Mouse (Mus musculus) heart, adult 2 months (tissue): ENCODE results near the gene Gm20388. TPM values are rescaled to one million over a fixed set of nuclear protein-coding genes. Genes with fewer than 3 reads are reported as not detected.

Experiments
- DNase-seq, 2 experiments: peaks; one replicate each; pipeline ENCODE4 v3.0.0; 2021
- H3K27ac ChIP-seq: fragments of 200-600 bp; 2 replicates; pipeline ENCODE4 v1.8.1; 2022
- H3K27me3 ChIP-seq: fragments of 200-500 bp; 2 replicates; pipeline ENCODE4 v1.6.1; 2012; ENCODE audit warnings: mild to moderate bottlenecking, low read length, inconsistent platforms, mixed read lengths; ENCODE audit not compliant: control insufficient read depth, insufficient read depth
- H3K36me3 ChIP-seq: fragments of 200-500 bp; 2 replicates; pipeline ENCODE4 v1.6.1; 2012; ENCODE audit warnings: low read length, inconsistent platforms; ENCODE audit not compliant: control insufficient read depth, insufficient read depth
- H3K4me1 ChIP-seq: fragments of 200-500 bp; 2 replicates; pipeline ENCODE4 v1.6.1; 2011; ENCODE audit warnings: low read length; ENCODE audit not compliant: control insufficient read depth, insufficient read depth
- H3K4me3 ChIP-seq: fragments of 200-600 bp; 2 replicates; pipeline ENCODE4 v1.8.1; 2022
- H3K79me2 ChIP-seq: fragments of 200-500 bp; replicated peaks from 2 replicates; pipeline ENCODE4 v1.6.1; 2012; ENCODE audit warnings: mild to moderate bottlenecking, inconsistent platforms, low read length, moderate library complexity, mixed read lengths; ENCODE audit not compliant: control insufficient read depth, insufficient read depth
- H3K9ac ChIP-seq: fragments of 200-500 bp; 2 replicates; pipeline ENCODE4 v1.6.1; 2012; ENCODE audit warnings: low read depth, mild to moderate bottlenecking, control low read depth, inconsistent platforms, low read length, mixed read lengths
- CTCF ChIP-seq: fragments of 200-600 bp; IDR thresholded peaks from 2 replicates; pipeline ENCODE4 v1.8.1; 2022; ENCODE audit warnings: antibody characterized with exemption, mild to moderate bottlenecking, moderate library complexity
- EP300 ChIP-seq: fragments of 200-500 bp; IDR thresholded peaks from 2 replicates; pipeline ENCODE4 v1.6.1; 2011; ENCODE audit warnings: low read depth, low read length, control low read depth; ENCODE audit not compliant: insufficient read depth
- POLR2A ChIP-seq: fragments of 200-500 bp; IDR thresholded peaks from 2 replicates; pipeline ENCODE4 v1.6.1; 2011; ENCODE audit warnings: mild to moderate bottlenecking, low read depth, low read length, control low read depth; ENCODE audit not compliant: insufficient read depth
- WGBS: fragments of 180-500 bp; shearing (Covaris S2); methylation state at CpG from one replicate; pipeline ENCODE4 v1.1.7; 2018; 5-methylcytosine and 5-hydroxymethylcytosine counted together
- intact Hi-C: fragments of 180-260 bp; cut with DNase I; formaldehyde crosslinking; loops from one replicate; pipeline ENCODE4 v1.15.1; 2025
- polyA plus RNA-seq: library from polyadenylated mRNA; depleted of rRNA; stranded (reverse); fragments of >200 nt; gene quantifications from 2 replicates; pipeline ENCODE4 v1.2.3, GENCODE M21; 2012
- total RNA-seq, 2 experiments: library from RNA; stranded (reverse); gene quantifications; 2 replicates each; pipeline ENCODE4 v1.2.3; 2021

Gene Gm20388
- total and polyA plus RNA-seq, 3 experiments, result 1.8 to 32.3 TPM; not detected in 1

DNA sequence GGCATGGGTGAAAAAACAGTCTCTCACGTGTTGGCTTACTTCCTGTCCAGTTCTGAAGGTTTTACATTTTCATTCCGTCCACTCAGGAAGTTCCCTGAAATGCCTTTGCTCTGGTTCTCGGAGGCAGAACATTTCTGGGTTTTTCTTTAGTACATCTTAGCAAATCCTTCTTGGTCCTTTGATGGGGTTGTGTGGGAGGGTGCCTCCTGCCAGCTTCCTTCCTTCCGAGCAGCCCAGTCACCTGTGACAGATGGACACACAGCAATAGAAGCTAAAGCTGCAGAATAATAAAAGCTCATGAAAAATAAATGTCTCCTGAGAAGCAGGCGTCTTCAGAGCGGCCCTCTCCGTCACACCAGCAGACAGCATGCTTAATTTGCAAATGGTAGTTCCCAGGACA is 4168.3 kb downstream of the Gm20388 start:
- 73% methylated on average over 7 of the region's 7 CpGs for WGBS
- Histone ChIP-seq H3K27me3 (no peaks in the 10 kb centered on the region), H3K9ac (no peak overlapping the region), H3K4me3 (no peak overlapping the region), H3K36me3 (no peaks in the 10 kb centered on the region), H3K79me2 (no peaks in the 10 kb centered on the region), H3K4me1 (peaks cover 3% of the 10 kb centered on the region), H3K27ac (no peak overlapping the region)
- intact Hi-C loops, result no loop called here
- TF ChIP-seq CTCF (no peak), EP300 (no peak), POLR2A (no peak)
- no peak for DNase-seq

DNA sequence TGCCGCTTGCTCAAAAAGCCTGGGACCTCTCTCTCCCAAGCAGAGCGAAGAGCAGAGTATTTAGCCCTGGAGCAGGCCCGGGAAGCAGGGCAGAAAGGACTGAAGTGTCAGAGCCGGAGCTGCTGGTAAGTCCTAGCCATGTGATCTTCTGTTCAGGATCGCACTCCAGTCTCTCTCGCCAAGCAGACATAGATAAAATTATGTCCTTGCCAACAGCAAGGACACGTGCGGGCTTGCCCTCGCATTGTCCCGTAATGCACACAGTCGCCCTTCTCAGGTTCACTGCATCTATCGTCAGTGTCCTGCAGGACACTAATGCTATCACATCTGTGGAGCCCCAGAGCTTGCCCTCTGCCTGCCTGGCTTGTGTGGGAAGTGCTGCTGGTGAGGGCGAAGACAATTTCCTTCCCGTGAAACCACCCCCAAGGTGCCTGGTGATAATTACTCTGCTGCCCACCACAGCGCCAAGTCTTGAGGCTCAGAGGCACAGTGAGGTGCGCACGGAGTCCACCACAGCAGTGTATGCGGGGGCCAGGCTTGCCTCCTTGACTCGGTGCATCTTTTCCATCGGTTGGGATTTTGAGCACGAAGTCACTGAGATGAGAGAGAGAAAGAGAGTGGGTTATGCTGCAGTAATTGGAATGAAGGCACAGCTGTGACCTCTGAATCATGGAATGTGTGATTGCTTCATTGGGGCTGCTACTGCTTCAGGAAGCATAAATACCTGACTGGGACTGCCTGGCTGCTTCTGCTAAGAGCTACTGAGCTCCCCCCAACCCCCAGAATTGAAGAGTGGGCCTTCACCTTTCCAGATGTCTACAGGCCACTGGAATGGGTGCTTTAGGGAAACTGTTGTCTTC is 4170.1 kb downstream of the Gm20388 start:
- no peak overlapping the region for H3K4me3 ChIP-seq
- TF ChIP-seq EP300 (no peak), CTCF (no peak), POLR2A (no peak)
- no peak overlapping the region for H3K9ac ChIP-seq
- DNase-seq, result peak; percentile 22 to 42
- 64% methylated on average over 21 of the region's 21 CpGs for WGBS
- intact Hi-C loops, result no loop called here
- H3K27me3 ChIP-seq, result no peaks in the 10 kb centered on the region
- H3K27ac ChIP-seq, result no peak overlapping the region
- H3K79me2 ChIP-seq, result no peaks in the 10 kb centered on the region
- H3K4me1 ChIP-seq, result peaks cover 3% of the 10 kb centered on the region
- no peaks in the 10 kb centered on the region for H3K36me3 ChIP-seq

DNA sequence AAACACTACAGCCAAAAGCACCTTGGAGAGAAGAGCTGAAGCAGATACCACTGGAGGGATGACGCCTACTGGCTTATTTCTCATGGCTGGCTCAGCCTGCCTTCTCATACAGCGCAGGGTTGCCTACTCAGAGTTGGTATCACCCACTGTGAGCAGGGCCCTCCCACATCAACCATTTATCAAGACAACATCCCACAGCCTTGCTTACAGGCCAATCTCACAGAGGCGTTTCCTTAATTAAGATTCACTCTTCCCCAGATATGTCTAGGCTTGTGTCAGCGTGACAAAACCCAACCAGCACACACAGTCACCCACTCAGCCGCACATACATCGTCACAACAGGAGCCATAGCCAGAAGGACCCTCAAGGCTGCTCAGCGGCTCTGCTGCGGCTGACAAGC is 4172.0 kb downstream of the Gm20388 start:
- no peaks in the 10 kb centered on the region for H3K79me2 ChIP-seq
- no peaks in the 10 kb centered on the region for H3K36me3 ChIP-seq
- TF ChIP-seq CTCF, result no peak
- TF ChIP-seq POLR2A, result no peak
- H3K4me3 ChIP-seq, result no peak overlapping the region
- no peak for DNase-seq
- no peak overlapping the region for H3K9ac ChIP-seq
- H3K27me3 ChIP-seq, result no peaks in the 10 kb centered on the region
- no peaks in the 10 kb centered on the region for H3K4me1 ChIP-seq
- 95% methylated on average over 8 of the region's 8 CpGs for WGBS
- intact Hi-C loops, result no loop called here
- no peak overlapping the region for H3K27ac ChIP-seq

DNA sequence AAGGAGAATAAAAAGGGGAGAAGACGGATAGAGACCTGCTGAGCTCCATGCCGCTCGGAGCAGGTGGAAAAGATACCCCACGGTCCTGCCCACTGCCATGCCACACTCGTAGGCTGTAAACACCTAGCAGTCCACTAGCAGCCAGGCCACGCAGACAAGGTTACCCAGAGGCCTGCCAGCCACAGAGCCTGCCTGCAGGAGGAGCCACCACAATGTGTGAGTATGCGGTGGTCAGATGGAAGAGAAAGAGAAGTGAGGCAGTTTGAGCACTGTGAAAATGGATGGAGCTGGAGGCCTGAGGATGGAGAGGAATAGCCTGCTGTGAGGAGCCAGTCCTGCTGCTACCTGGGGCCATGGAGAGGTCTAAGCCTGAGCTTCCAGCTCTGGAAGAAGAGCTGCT is 4173.0 kb downstream of the Gm20388 start:
- H3K36me3 ChIP-seq, result no peaks in the 10 kb centered on the region
- H3K4me3 ChIP-seq, result no peak overlapping the region
- 89% methylated on average over 7 of the region's 7 CpGs for WGBS
- no peak overlapping the region for H3K9ac ChIP-seq
- no peaks in the 10 kb centered on the region for H3K4me1 ChIP-seq
- H3K79me2 ChIP-seq, result no peaks in the 10 kb centered on the region
- no peak for DNase-seq
- H3K27me3 ChIP-seq, result no peaks in the 10 kb centered on the region
- TF ChIP-seq EP300 (no peak), POLR2A (no peak), CTCF (no peak)
- no peak overlapping the region for H3K27ac ChIP-seq
- intact Hi-C loops, result no loop called here

DNA sequence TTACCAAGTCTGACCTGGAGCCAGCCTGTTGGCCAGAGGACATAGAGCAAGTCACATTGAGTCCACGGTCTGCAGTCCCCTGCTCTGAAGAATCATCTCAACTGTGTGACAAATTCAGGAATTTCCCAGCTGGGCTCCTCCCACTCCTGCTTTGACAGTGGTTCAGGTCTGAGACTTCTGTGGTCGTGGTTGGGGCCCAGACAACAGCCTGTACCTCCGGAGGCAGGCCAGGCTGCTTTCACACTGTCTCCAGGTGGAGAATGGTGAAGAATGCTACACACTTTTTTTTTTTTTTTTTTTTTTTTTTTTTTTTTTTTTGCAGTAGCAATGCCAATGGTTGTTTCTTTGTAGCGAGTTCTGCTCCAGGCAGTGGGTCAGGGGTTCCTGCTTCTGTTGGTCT is 4175.0 kb downstream of the Gm20388 start:
- H3K4me1 ChIP-seq, result no peaks in the 10 kb centered on the region
- no peak overlapping the region for H3K4me3 ChIP-seq
- no peaks in the 10 kb centered on the region for H3K27me3 ChIP-seq
- H3K9ac ChIP-seq, result no peak overlapping the region
- no peaks in the 10 kb centered on the region for H3K36me3 ChIP-seq
- no peak for TF ChIP-seq CTCF
- no peak for TF ChIP-seq POLR2A
- no peak for DNase-seq
- intact Hi-C loops, result no loop called here
- WGBS, result 47% methylated on average over 4 of the region's 4 CpGs
- no peak overlapping the region for H3K27ac ChIP-seq
- H3K79me2 ChIP-seq, result no peaks in the 10 kb centered on the region

DNA sequence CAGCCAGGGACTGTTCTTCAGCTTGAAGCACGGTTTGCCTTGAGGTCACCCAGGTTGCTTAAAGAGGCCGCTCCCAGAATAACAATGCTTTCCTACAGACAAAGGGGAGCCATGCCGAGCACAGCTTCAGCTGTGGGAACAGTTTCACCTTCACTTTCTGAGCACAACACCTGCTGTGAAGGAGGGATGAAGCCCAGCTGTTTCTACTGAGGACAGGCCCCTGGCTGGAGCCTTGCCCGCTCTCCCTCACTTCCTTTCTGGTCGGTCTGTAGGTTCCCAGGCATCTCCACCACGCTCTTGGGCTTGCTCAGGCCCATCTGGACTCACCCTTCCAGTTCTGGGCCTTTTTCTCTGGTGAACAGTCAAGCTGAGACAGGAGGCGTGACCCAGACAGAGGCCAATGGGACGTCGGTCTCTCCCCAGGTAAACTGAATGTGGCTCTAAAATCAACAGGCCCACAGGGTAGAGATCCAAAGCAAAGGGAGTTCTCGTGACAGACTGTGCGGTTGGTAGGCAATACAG is 4177.5 kb downstream of the Gm20388 start:
- Histone ChIP-seq H3K36me3 (no peaks in the 10 kb centered on the region), H3K79me2 (no peaks in the 10 kb centered on the region), H3K9ac (no peak overlapping the region), H3K27ac (no peak overlapping the region), H3K4me3 (no peak overlapping the region), H3K4me1 (no peaks in the 10 kb centered on the region), H3K27me3 (no peaks in the 10 kb centered on the region)
- intact Hi-C loops, result no loop called here
- WGBS, result 79% methylated on average over 11 of the region's 11 CpGs
- DNase-seq, result no peak
- no peak for TF ChIP-seq CTCF
- TF ChIP-seq EP300, result no peak
- TF ChIP-seq POLR2A, result no peak
